Mouse (Mus musculus): ENCODE results near the gene Prss16.
A peak's percentile ranks its signal among the peaks of the same experiment; 100 is the strongest.

Prss16 gene

DNA sequence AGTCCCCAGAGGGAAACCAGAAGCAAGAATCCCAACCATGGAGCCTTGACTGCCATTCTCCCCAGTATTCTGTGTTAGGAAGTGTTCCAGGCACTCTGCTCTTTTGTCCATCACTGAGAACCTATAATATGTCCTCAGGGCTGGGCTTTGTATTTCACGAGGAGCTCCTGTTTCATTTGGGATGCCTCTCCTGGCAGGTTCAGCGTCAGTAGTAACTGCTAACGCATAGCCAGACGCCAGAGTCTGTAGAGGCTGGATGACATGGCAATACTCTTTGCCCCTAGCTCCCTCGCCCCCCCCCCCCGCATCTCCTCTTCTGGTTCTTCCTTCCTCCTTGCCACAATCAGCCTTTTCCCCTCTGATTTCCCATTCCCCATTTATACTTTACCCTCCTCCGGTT, at the start of gene Prss16:
TSS of gene Prss16 (minus strand) at position 101 of the 400 bp plus-strand sequence.
- no peak for DNase-seq

DNA sequence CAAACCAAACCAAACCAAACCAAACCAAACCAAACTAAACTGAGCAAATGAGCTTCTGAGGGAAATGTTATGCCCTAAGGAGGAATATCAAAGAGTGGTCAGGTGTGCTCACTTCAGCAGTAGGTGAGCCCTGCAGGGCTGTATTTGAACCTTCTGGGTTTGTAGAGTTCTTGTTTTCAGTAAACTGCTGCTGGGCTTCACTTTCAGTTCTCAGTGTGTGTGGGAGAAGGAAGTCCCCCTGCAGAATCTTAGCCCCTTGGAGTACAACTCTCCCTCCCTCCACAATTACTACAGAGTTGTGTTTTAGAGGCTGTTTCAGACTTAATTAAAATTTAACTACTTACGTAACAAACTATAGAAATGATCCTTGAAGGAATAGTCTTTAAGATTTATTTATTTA, 44.2 kb upstream of the Prss16 start:
- no peak for DNase-seq

DNA sequence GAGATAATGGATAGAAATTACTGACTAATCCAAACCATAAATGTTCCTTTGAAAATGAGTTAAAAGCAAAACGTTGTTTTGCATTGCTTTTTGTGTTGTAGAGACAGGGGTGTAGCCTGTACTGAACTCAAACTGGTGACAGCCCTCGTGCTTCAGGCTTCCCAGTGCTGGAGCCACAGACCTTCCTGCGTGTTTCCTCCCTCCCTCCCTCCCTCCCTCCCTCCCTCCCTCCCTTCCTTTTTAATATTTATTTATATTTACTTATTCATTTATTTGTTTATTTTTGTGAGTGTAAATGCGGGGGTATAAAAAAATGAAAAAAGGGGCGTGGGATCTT, 41.9 kb upstream of the Prss16 start:
- no peak for DNase-seq

DNA sequence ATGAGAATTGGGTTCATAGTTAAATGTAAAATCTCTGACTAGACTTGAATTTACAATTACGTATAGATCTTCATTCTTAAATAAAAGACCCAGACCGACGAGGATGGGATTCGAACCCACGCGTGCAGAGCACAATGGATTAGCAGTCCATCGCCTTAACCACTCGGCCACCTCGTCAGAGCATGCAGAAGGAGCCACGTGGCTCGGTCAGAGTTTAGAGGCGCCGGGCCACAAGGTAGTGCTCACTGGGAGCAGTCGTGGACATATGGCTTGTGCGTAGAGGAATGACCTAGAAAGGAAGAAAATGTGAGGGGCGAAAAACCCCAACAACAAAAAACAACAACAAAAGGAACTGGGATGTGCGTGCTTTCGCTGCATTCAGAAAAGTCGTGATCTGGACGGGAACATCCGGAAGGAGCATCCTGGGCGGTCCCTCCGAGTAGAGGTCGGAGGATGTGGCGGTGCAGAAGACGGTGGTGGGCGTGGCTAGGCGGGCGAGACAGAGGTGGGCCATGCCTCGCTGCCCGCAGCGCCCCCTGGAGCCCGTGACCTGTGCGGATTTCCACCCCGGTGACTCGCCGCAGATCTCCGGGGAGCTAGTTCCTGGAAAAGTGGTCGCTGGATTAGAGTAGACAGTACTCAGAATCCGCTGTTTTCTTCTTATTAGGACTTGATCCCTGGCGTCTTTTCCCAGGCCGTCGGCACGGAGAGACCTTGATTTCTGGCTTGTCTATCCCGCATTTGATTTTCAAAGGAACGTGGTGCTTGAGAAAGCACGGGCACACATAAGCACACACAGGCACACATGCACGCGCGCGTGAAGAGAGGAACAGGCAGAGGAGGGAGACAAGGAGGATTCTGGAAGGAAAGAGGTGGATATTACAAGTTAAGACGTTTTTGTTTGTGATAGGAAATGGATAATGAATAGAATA, 41.3 kb upstream of the Prss16 start:
- peak; percentile 94 for DNase-seq

DNA sequence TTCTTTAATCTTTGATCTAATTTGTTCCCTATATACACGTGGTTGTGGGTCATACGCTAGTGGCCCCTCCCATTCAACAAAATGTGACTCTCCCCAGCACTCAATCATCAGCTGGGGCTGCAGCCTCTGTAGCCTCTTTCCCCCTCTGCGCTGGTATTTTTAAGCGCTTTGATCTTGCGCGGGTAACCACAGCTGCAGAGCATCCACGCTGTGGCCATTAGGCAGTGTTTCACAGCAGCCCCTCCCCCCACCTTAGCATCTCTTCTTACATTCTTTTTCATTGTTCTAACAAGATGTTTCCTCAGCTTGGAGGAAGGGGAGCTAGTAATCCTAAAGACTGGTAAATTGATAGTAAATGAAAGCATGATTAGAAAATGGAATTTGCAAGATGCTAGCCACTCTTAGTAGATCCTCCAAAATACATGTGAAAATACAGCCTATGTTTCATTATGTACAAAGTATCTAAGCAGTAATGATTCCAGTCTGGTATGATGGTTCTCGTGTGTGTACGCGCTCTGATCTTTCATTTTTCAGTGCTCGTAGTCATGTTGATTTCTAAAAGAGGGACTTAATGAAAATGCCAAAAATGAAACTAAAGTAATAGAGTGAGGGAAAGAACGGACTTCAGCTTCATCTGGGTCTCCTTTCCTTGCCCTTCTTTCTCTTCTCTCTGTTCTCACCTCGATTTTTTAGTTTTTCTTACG, 40.3 kb upstream of the Prss16 start:
- peak; percentile 27 for DNase-seq

DNA sequence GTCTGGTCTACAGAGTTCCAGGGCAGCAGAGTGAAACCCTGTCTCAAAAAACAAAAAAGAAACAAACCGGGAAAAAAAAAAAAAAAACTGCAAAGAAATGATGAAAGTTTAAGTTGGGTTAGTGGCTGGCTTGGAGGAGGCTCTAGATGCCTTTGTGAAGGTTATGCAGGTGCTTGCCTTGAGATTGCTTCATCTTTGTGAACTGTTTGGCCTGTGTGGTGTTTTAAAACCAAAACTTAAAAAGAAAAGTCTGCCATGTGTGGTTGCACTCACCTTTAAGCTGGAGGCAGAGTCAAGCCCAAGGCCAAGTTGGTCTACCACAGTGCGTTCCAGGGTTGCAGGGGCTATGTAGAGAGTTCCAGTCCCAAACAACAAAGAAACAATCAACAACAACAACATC, 39.5 kb upstream of the Prss16 start:
- DNase-seq, result no peak

DNA sequence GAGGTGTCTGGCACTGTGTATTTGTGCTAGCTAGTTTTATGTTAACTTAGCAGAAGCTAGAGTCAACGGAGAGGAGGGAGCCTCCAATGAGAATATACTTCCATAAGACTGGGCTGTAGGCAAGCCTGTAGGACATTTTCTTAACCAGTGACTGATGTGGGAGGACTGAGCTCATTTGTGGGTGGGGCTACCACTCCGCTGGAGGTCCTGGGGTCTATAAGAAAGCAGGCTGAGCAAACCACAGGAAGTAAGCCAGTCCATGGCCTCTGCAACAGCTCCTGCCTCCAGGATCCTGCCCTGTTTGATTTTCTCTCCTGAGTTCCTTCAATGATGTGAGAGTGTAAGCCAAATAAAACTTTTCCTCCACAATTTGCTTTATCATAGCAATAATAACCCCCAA, 35.8 kb upstream of the Prss16 start:
- DNase-seq, result no peak

DNA sequence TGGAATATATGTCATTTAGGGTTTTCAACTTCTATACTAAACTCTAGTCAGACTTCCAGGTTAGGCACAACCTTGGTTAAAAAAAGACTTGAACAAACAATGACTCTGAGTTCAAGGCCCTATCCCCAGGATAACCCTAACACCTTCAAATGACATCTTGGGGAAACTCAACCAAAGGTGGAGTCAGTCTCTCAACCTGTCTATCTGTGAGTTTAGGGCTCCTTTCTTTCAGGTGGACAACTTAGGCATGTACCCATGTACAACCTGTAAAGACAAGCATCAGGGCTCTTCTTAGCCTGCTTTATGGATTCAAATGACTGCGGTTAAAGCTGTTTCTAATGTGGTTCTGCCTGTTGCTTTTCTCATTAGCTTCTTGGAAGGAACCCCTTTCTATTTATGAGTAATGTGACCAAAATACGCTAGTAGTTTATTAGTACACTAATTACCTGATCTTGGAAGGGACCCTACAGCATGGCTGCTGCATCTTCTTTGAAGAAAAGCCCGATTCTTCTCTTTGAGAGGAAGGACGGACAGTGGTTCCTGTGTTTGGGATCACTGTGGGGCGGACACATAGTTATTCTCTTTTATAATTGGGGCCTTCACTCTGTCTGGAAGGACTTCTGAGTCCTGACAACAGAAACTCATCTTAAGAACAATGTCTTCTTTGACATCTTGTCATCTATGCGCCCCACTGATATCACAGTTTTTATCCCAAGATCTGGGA, 35.1 kb upstream of the Prss16 start:
- DNase-seq, result no peak

DNA sequence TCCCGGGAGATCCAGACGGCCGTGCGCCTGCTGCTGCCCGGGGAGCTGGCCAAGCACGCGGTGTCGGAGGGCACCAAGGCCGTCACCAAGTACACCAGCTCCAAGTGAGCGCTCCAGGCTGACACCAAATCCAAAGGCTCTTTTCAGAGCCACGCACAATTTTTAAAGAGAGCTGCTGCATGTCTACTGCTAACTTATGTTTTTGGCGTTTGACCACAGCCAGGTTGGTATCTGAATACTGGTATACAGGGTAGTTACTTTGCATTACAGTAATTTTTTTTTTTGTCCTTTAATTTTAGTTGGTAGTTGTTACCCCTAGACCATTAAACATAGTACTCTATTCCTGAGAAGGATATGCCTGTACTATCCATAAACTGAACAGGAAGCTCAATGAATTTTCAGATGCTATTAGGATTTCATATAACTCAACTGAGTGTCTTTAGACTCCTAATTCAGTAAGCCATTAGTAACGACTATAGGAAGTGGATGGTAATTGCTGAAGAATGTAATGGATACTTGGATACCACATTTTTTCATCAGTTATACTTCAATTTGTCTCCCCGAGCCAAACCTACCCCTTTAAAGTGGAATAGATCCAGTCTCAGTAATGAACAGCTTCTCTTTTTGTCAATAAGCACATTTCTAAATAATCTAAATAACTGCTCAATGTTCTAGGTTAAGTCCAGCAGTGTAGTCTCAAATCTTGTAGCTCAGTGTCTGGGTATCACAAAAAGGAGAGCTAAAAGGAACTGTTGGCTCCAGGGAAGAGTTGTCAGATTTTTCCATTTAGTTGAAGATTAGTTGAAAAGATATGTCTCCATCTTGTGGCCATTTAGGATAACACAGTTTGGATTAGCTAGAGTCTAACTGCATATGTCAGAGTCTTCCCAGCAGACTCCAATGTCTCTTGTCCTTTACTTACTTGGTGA, 34.2 kb upstream of the Prss16 start:
- DNase-seq, result peak; percentile 71

DNA sequence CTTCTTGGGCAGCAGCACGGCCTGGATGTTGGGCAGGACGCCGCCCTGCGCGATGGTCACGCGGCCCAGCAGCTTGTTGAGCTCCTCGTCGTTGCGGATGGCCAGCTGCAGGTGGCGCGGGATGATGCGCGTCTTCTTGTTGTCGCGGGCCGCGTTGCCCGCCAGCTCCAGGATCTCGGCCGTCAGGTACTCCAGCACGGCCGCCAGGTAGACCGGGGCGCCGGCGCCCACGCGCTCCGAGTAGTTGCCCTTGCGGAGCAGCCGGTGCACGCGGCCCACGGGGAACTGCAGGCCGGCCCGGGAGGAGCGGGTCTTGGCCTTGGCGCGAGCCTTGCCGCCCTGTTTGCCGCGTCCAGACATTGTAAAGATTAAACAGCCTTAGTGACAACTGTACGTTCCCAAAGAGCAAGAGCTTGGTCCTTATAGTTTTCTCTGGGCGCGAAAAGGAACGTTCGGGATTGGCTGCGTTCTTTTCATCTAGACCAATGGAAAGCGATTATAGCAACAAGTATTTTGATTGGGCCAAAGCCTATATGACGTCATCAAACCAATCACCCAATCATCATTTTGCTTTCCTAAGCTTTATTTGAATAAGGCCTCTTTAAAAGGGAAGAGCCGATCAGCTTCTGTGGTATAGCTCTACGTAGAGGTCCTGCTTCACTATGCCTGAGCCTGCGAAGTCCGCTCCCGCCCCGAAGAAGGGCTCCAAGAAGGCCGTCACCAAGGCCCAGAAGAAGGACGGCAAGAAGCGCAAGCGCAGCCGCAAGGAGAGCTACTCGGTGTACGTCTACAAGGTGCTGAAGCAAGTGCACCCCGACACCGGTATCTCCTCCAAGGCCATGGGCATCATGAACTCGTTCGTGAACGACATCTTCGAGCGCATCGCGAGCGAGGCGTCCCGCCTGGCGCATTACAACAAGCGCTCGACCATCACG, 33.3 kb upstream of the Prss16 start, which contains the start of the genes Hist1h2ag and Hist1h2bj:
TSS of gene Hist1h2ag (minus strand) at position 377 of the 935 bp plus-strand sequence.
TSS of gene Hist1h2bj (plus strand) at position 647 of the 935 bp plus-strand sequence.
- DNase-seq, result peak; percentile 97

DNA sequence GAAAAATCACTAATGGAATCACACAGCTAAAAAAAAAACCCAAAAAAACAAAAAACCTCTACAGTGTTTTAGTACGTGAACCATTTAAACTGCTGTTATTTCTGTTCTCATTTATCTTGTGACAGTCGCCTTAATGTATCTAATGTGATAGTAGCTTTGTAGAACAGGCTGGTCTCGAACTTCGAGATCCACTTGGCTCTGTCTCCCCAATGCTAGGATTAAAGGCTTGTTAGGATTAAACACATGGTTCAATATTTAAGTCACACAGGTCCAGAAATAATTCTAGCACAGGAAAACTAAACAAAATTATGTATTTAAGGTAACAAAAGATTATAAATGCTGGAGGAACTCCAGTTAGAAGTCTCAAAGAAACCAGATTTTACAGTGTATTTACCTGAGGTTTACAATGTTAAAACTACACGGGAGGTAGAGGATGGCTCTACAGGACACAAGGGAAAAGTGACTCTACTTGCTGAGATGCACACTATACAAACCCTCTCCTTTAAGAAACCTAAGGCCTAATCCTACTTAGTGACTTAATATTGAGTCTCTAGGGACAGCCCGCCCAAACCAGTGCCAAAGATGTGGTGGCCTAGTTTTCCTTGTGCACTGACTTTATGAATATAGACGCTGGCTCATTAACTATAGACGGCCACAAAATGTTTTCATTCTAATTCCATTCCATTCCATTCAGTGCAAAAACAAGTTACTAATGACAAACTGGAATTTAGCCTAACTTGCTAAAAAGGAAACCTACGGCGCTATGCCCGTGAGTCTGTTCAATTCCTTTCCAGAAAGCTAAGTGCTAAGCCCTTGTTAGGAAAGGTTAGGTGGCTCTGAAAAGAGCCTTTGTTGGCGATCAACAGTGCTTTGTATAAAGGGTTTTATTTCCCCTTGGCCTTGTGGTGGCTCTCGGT, 32.4 kb upstream of the Prss16 start:
- no peak for DNase-seq

DNA sequence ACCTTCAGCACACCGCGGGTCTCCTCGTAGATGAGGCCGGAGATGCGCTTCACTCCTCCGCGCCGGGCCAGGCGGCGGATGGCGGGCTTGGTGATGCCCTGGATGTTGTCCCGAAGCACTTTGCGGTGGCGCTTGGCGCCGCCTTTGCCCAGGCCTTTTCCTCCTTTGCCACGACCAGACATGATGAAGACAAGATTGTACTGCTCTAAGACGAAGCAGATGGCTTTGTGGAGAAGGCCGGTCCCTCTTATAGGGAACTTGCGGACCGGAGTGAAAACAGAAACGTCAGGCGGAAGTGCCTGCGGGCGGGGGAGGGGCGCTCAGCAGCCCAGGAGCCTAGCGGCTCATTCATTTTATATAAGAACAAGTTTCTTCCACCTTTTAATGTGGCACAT, 31.6 kb upstream of the Prss16 start, which contains the start of gene Hist1h4i:
TSS of gene Hist1h4i (minus strand) at position 221 of the 395 bp plus-strand sequence.
- DNase-seq, result peak; percentile 97

DNA sequence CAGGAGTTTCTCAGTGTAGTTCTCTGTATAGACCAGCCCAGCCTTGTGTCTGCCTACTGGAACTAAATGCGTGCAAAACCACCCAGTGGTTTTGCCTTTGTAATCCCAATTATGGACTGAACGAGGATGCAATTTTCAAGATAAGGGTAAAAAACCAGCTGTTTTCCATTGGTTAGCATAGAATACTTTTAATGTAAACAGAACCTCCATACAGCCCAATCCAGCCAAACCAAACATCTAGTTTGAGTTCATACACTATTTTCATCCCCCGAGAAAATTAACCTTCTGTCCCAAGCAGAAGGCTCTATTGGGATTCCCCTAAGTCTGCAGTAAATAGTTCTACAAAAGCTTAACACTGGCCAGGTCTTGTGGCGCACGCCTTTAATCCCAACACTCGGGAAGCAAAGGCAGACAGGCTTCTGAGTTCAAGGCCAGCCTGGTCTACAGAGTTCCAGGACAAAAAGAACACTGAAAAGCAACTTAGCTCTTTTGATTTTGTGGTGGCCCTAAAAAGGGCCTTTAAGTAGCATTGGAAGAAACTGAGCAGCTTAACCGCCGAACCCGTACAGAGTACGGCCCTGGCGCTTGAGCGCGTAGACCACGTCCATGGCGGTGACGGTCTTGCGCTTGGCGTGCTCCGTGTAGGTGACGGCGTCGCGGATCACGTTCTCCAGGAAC, 31.1 kb upstream of the Prss16 start:
- DNase-seq, result no peak

DNA sequence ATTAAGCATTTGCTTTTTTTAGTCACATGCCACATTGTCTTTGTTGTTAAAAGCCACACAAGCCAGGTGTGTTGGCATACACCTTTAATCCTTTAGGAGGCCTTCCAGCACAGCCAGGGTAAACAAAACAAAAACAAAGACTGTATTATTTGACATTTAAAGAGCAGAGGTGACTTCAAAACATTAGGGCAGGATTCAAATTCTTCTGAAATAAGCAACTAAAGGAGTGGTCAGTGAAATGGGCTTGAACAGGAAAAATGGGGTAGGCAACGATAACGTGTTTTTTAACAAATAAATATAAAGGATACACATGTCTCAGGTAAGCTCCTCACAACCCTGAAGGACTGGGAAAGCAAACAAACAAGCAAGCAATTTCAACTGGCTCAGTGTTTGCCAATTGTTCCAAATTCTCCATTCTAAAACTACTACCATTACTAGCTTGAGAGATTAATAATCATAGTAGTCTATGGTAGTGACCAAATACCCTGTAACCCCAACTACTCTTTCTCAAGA, 30.5 kb upstream of the Prss16 start:
- DNase-seq, result no peak

DNA sequence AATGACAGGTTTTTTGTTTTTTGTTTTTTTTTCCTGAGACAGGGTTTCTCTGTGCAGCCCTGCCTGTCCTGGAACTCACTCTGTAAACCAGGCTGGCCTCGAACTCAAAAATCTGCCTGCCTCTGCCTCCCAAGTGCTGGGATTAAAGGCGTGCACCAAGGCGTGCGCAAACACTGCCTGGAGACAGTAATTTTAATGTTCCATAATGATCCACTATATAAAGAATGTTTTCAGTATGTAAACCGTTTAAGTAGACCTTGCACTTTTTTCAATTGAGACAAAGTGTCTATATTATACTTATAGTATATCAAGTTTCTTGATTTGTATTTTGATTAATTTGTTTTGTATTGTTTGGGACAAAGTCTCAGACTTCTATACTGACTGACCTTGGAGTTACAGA, 29.8 kb upstream of the Prss16 start:
- no peak for DNase-seq

DNA sequence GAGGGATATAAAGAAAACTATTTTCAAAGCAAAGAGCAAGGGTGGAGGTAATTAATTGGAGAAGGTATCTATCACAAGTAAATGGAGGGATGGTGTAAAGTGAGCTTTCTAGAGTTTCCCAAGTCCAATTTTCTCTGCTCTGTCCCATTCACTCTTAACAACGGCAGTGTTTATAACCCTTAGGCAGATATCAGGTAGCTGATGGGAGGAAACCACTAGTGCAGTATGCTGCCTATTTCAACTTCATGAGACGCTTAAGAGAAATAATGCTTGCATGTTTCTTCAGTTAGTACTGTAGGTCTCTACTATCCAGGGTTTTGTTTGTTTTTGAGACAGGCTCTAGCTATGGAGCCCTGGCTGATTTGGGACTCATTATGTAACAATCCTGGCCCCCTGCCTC, 27.9 kb upstream of the Prss16 start:
- no peak for DNase-seq

DNA sequence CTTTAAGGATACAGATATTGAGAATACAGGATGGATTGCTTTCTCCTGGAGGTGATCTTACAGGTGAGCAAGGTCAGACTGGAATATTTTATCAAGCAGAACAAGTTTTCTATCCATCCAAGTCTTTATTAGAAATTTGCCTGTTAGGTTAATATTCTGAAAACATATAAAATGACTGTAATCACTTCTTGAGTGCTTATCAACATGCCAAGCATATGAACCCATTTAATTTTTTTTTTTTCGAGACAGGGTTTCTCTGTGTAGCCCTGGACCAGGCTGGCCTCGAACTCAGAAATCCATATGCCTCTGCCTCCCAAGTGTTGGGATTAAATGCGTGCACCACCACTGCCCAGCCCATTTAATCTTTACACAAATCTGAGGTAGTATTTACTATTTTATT, 27.4 kb upstream of the Prss16 start:
- no peak for DNase-seq

DNA sequence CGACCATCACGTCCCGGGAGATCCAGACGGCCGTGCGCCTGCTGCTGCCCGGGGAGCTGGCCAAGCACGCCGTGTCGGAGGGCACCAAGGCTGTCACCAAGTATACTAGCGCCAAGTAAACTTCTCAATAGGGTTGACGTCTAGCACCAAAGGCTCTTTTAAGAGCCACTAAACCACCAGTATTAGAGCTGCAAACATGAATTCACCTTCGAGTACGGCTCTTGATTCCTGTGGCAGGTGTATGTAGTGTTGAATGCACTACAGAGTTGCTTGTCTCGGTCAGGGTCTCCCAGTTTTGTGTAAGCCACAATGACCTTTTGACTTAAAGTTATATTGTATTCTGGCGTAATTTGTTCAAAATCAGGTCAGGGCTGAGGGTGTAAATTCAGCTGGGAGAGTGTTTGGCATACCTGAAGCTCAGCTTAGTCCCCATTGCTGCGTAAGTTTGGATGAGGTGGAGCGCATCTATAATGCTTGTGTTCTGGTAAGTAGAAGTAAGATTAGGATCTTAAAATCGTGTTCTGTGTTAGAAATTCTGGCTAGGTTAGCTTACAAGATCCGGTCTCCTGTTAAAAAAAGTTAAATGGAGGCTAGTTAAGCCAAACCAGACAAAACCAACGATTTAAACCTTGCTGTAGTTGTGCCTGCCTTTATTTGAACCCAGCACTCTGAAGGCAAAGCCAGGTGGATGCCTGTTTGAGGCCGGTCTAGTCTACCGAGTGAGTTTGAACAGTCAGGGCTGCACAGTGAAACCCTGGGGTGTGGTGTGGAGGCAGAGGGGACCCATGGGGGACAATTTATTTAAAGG, 26.8 kb upstream of the Prss16 start:
- DNase-seq, result no peak
